Mouse (Mus musculus) kidney, postnatal 36 days (tissue): Measurements from ENCODE around the gene Clstn2.

Source experiments
- DNase-seq, 2 experiments: peaks; one replicate each; pipeline ENCODE4 v3.0.0; 2021 to 2022; ENCODE audit warnings: mixed read lengths in 2 of 2

Gene Clstn2

GRCm38 (mm10) chr9:97677075-97677474, 355.9 kb downstream of the Clstn2 start:
- DNase-seq: no peak

- DNase-seq: no peak
Measured at GRCm38 (mm10) chr9:97672681-97673080, 360.3 kb downstream of the Clstn2 start.

- DNase-seq: no peak
Measured at GRCm38 (mm10) chr9:97672224-97672623, 360.8 kb downstream of the Clstn2 start.

GRCm38 (mm10) chr9:97670666-97671065, 362.3 kb downstream of the Clstn2 start:
- DNase-seq: no peak

GRCm38 (mm10) chr9:97660989-97661388, 372.0 kb downstream of the Clstn2 start:
- DNase-seq: no peak

- no peak for DNase-seq
Measured at GRCm38 (mm10) chr9:97658736-97659135, 374.2 kb downstream of the Clstn2 start.

- no peak for DNase-seq
Measured at GRCm38 (mm10) chr9:97648409-97648808, 384.6 kb downstream of the Clstn2 start.

GRCm38 (mm10) chr9:97645746-97646145, 387.2 kb downstream of the Clstn2 start:
- no peak for DNase-seq

- peak in 1 of 2 experiments; percentile 1 for DNase-seq
Measured at GRCm38 (mm10) chr9:97642396-97642795, 390.6 kb downstream of the Clstn2 start.

- no peak for DNase-seq
Measured at GRCm38 (mm10) chr9:97639967-97640549, 392.9 kb downstream of the Clstn2 start.

- DNase-seq: no peak
Measured at GRCm38 (mm10) chr9:97638683-97639354, 394.2 kb downstream of the Clstn2 start.

- no peak for DNase-seq
Measured at GRCm38 (mm10) chr9:97635351-97635750, 397.6 kb downstream of the Clstn2 start.

GRCm38 (mm10) chr9:97634831-97635230, 398.1 kb downstream of the Clstn2 start:
- no peak for DNase-seq

GRCm38 (mm10) chr9:97629180-97629579, 403.8 kb downstream of the Clstn2 start:
- no peak for DNase-seq

- DNase-seq: no peak
Measured at GRCm38 (mm10) chr9:97628361-97628908, 404.5 kb downstream of the Clstn2 start.

- no peak for DNase-seq
Measured at GRCm38 (mm10) chr9:97627916-97628315, 405.1 kb downstream of the Clstn2 start.

GRCm38 (mm10) chr9:97610566-97610965, 422.4 kb downstream of the Clstn2 start:
- no peak for DNase-seq

GRCm38 (mm10) chr9:97603729-97604128, 429.3 kb downstream of the Clstn2 start:
- DNase-seq: no peak

GRCm38 (mm10) chr9:97602476-97602875, 430.5 kb downstream of the Clstn2 start:
- DNase-seq: no peak

- no peak for DNase-seq
Measured at GRCm38 (mm10) chr9:97599006-97599405, 434.0 kb downstream of the Clstn2 start.

- DNase-seq: no peak
Measured at GRCm38 (mm10) chr9:97590712-97591111, 442.3 kb downstream of the Clstn2 start.

GRCm38 (mm10) chr9:97570881-97571280, 462.1 kb downstream of the Clstn2 start:
- DNase-seq: peak in 1 of 2 experiments; percentile 12

- no peak for DNase-seq
Measured at GRCm38 (mm10) chr9:97563121-97563520, 469.9 kb downstream of the Clstn2 start.

GRCm38 (mm10) chr9:97544359-97544758, 488.6 kb downstream of the Clstn2 start:
- DNase-seq: no peak
